Mouse (Mus musculus): ENCODE measurements around the gene Pde6g. TPM values are rescaled to one million over a fixed set of nuclear protein-coding genes. Genes with fewer than 3 reads are reported as not detected.

Gene Pde6g
- polyA plus RNA-seq, 1 experiment from 2014 or later, result 0.44 TPM

Other genes starting within 250 kb of the Pde6g start
- 7.7 and 12.9 TPM in 2 replicates for gene Bahcc1, start 220.6 kb downstream of the Pde6g start, polyA plus RNA-seq (2016; fragmentation: Nextera tagmentation; extraction: Ambion mirVana)
- gene Actg1, start 105.0 kb downstream of the Pde6g start, polyA plus RNA-seq (2016; fragmentation: Nextera tagmentation; extraction: Ambion mirVana), result 1,513 and 2,033 TPM in 2 replicates
- gene Fscn2, start 92.0 kb downstream of the Pde6g start, polyA plus RNA-seq (2016; fragmentation: Nextera tagmentation; extraction: Ambion mirVana), result 0.25 and 0.49 TPM in 2 replicates
- gene Faap100, start 74.7 kb downstream of the Pde6g start, polyA plus RNA-seq (2016; fragmentation: Nextera tagmentation; extraction: Ambion mirVana), result 32.5 and 35.9 TPM in 2 replicates
- gene Nploc4, start 15.8 kb downstream of the Pde6g start, polyA plus RNA-seq (2016; fragmentation: Nextera tagmentation; extraction: Ambion mirVana), result 43.0 and 49.6 TPM in 2 replicates
- gene Tspan10, start 10.9 kb downstream of the Pde6g start, polyA plus RNA-seq (2016; fragmentation: Nextera tagmentation; extraction: Ambion mirVana), result not detected in 2 replicates
- gene Oxld1, start 4.6 kb upstream of the Pde6g start, polyA plus RNA-seq (2016; fragmentation: Nextera tagmentation; extraction: Ambion mirVana), result 16.7 and 17.6 TPM in 2 replicates
- 27.0 and 36.1 TPM in 2 replicates for gene Ccdc137, start 4.6 kb upstream of the Pde6g start, polyA plus RNA-seq (2016; fragmentation: Nextera tagmentation; extraction: Ambion mirVana)
- gene Arl16, start 14.1 kb upstream of the Pde6g start, polyA plus RNA-seq (2016; fragmentation: Nextera tagmentation; extraction: Ambion mirVana), result 46.0 and 52.2 TPM in 2 replicates
- gene Mrpl12, start 31.1 kb upstream of the Pde6g start, polyA plus RNA-seq (2016; fragmentation: Nextera tagmentation; extraction: Ambion mirVana), result 259 and 270 TPM in 2 replicates
- 55.6 and 56.6 TPM in 2 replicates for gene Slc25a10, start 38.3 kb upstream of the Pde6g start, polyA plus RNA-seq (2016; fragmentation: Nextera tagmentation; extraction: Ambion mirVana)
- gene Gcgr, start 77.2 kb upstream of the Pde6g start, polyA plus RNA-seq (2016; fragmentation: Nextera tagmentation; extraction: Ambion mirVana), result 0.26 and 2.2 TPM in 2 replicates
- gene Mcrip1, start 96.2 kb upstream of the Pde6g start, polyA plus RNA-seq (2016; fragmentation: Nextera tagmentation; extraction: Ambion mirVana), result 153 and 186 TPM in 2 replicates
- gene Ppp1r27, start 97.6 kb upstream of the Pde6g start, polyA plus RNA-seq (2016; fragmentation: Nextera tagmentation; extraction: Ambion mirVana), result not detected in 2 replicates
- 550 and 670 TPM in 2 replicates for gene P4hb, start 119.8 kb upstream of the Pde6g start, polyA plus RNA-seq (2016; fragmentation: Nextera tagmentation; extraction: Ambion mirVana)
- 587 and 673 TPM in 2 replicates for gene Arhgdia, start 128.1 kb upstream of the Pde6g start, polyA plus RNA-seq (2016; fragmentation: Nextera tagmentation; extraction: Ambion mirVana)
- 365 and 444 TPM in 2 replicates for gene Alyref, start 144.9 kb upstream of the Pde6g start, polyA plus RNA-seq (2016; fragmentation: Nextera tagmentation; extraction: Ambion mirVana)
- gene Anapc11, start 144.9 kb upstream of the Pde6g start, polyA plus RNA-seq (2016; fragmentation: Nextera tagmentation; extraction: Ambion mirVana), result 186 and 201 TPM in 2 replicates
- gene Npb, start 155.0 kb upstream of the Pde6g start, polyA plus RNA-seq (2016; fragmentation: Nextera tagmentation; extraction: Ambion mirVana), result 4.8 and 7.0 TPM in 2 replicates
- gene Pcyt2, start 164.4 kb upstream of the Pde6g start, polyA plus RNA-seq (2016; fragmentation: Nextera tagmentation; extraction: Ambion mirVana), result 119 and 130 TPM in 2 replicates
- gene Sirt7, start 171.7 kb upstream of the Pde6g start, polyA plus RNA-seq (2016; fragmentation: Nextera tagmentation; extraction: Ambion mirVana), result 25.6 and 29.5 TPM in 2 replicates
- gene Mafg, start 180.1 kb upstream of the Pde6g start, polyA plus RNA-seq (2016; fragmentation: Nextera tagmentation; extraction: Ambion mirVana), result 22.7 and 28.2 TPM in 2 replicates
- gene Pycr1, start 190.3 kb upstream of the Pde6g start, polyA plus RNA-seq (2016; fragmentation: Nextera tagmentation; extraction: Ambion mirVana), result 28.5 and 29.9 TPM in 2 replicates
- gene Myadml2, start 194.7 kb upstream of the Pde6g start, polyA plus RNA-seq (2016; fragmentation: Nextera tagmentation; extraction: Ambion mirVana), result 6.7 and 9.3 TPM in 2 replicates
- gene Notum, start 207.7 kb upstream of the Pde6g start, polyA plus RNA-seq (2016; fragmentation: Nextera tagmentation; extraction: Ambion mirVana), result 1.6 and 5.8 TPM in 2 replicates
- 127 and 134 TPM in 2 replicates for gene Aspscr1, start 219.5 kb upstream of the Pde6g start, polyA plus RNA-seq (2016; fragmentation: Nextera tagmentation; extraction: Ambion mirVana)

Measured in heart, embryonic 10.5 days (tissue).